Mouse (Mus musculus) adrenal gland, adult 2 months (tissue): ENCODE measurements around the gene Kdf1. TPM values are rescaled to one million over a fixed set of nuclear protein-coding genes. Genes with fewer than 3 reads are reported as not detected.

ENCODE experiments used
- DNase-seq: peaks from one replicate; pipeline ENCODE4 v3.0.0; 2021
- microRNA-seq, 2 experiments: library from miRNA; unstranded; fragments of <30 nt; microRNA quantifications; one replicate each; pipeline ENCODE4 v1.2.0; 2021
- polyA plus RNA-seq: library from polyadenylated mRNA; depleted of rRNA; stranded (reverse); fragments of >200 nt; gene quantifications from 2 replicates; pipeline ENCODE4 v1.2.3, GENCODE M21; 2012; rRNA removed
- total RNA-seq, 2 experiments: library from RNA; stranded (reverse); gene quantifications; 2 replicates each; pipeline ENCODE4 v1.2.3; 2021

The Kdf1 gene
- total and polyA plus RNA-seq, 3 experiments, result 1.8 to 4.4 (median 2.1) TPM

GRCm38 (mm10) chr4:133553448-133554330 lies 34.9 kb downstream of the Kdf1 start:
- DNase-seq, result peak; percentile 69

- DNase-seq, result peak; percentile 49
Measured at GRCm38 (mm10) chr4:133557041-133557717, 38.4 kb downstream of the Kdf1 start.

- no peak for DNase-seq
Measured at GRCm38 (mm10) chr4:133559846-133560245, 41.1 kb downstream of the Kdf1 start.

GRCm38 (mm10) chr4:133561622-133562021 lies 42.9 kb downstream of the Kdf1 start:
- no peak for DNase-seq

GRCm38 (mm10) chr4:133563123-133563571 lies 44.4 kb downstream of the Kdf1 start:
- DNase-seq, result peak; percentile 93

- no peak for DNase-seq
Measured at GRCm38 (mm10) chr4:133567251-133567650, 48.5 kb downstream of the Kdf1 start.

- no peak for DNase-seq
Measured at GRCm38 (mm10) chr4:133569291-133570065, 50.7 kb downstream of the Kdf1 start.

GRCm38 (mm10) chr4:133570066-133570466 lies 51.3 kb downstream of the Kdf1 start:
- DNase-seq, result peak; percentile 82

- peak; percentile 93 for DNase-seq
Measured at GRCm38 (mm10) chr4:133574070-133574842, 55.5 kb downstream of the Kdf1 start, which contains the start of gene Gpatch3. TSS of gene Gpatch3 (plus strand) at chr4:133574745.

- no peak for DNase-seq
Measured at GRCm38 (mm10) chr4:133574843-133575202, 56.1 kb downstream of the Kdf1 start.

GRCm38 (mm10) chr4:133577983-133578382 lies 59.2 kb downstream of the Kdf1 start:
- DNase-seq, result no peak

Small RNAs within 50 kb of the gene (microRNA-seq; reads per million reads assigned to microRNA genes)
- 0 reads per million in 2 experiments for gene Gm23158

Other genes starting within 250 kb of the Kdf1 start
- 10 to 100 TPM; 59.7 to 78.2 TPM for gene Tmem222, start 241.2 kb upstream of the Kdf1 start, total RNA-seq
- 123 and 125 TPM in 2 replicates for gene Tmem222, start 241.2 kb upstream of the Kdf1 start, polyA plus RNA-seq
- gene Wdtc1, start 165.5 kb upstream of the Kdf1 start, total RNA-seq, result 10 to 100 TPM; 56.3 to 56.9 TPM
- 75.2 and 83.0 TPM in 2 replicates for gene Wdtc1, start 165.5 kb upstream of the Kdf1 start, polyA plus RNA-seq
- 10 to 100 TPM; 57.8 to 69.0 TPM for gene Slc9a1, start 149.3 kb upstream of the Kdf1 start, total RNA-seq
- gene Slc9a1, start 149.3 kb upstream of the Kdf1 start, polyA plus RNA-seq, result 104 and 127 TPM in 2 replicates
- 10 to 100 TPM in 1 of 2 experiments, 1 to 10 TPM in 1; 1.7 to 14.7 TPM for gene Tent5b, start 38.8 kb upstream of the Kdf1 start, total RNA-seq
- gene Tent5b, start 38.8 kb upstream of the Kdf1 start, polyA plus RNA-seq, result 3.0 and 7.2 TPM in 2 replicates
- 1 to 10 TPM; 4.4 to 7.5 TPM for gene Trnp1, start 20.4 kb upstream of the Kdf1 start, total RNA-seq
- gene Trnp1, start 20.4 kb upstream of the Kdf1 start, polyA plus RNA-seq, result 7.4 and 11.4 TPM in 2 replicates
- 100 to 1,000 TPM; 157 to 176 TPM for gene Nudc, start 27.0 kb downstream of the Kdf1 start, total RNA-seq
- 49.9 and 57.3 TPM in 2 replicates for gene Nudc, start 27.0 kb downstream of the Kdf1 start, polyA plus RNA-seq
- 10 to 100 TPM; 39.9 to 65.5 TPM for gene Nr0b2, start 34.4 kb downstream of the Kdf1 start, total RNA-seq
- gene Nr0b2, start 34.4 kb downstream of the Kdf1 start, polyA plus RNA-seq, result 251 and 295 TPM in 2 replicates
- gene Gpatch3, start 55.8 kb downstream of the Kdf1 start, total RNA-seq, result 1 to 10 TPM; 6.0 to 7.5 TPM
- gene Gpatch3, start 55.8 kb downstream of the Kdf1 start, polyA plus RNA-seq, result 8.5 and 13.1 TPM in 2 replicates
- 10 to 100 TPM; 16.5 to 18.5 TPM for gene Gpn2, start 65.4 kb downstream of the Kdf1 start, total RNA-seq
- 63.3 and 82.5 TPM in 2 replicates for gene Gpn2, start 65.4 kb downstream of the Kdf1 start, polyA plus RNA-seq
- 1 to 10 TPM; 1.4 to 1.8 TPM for gene Sfn, start 83.2 kb downstream of the Kdf1 start, total RNA-seq
- gene Sfn, start 83.2 kb downstream of the Kdf1 start, polyA plus RNA-seq, result 2.1 and 3.0 TPM in 2 replicates
- 10 to 100 TPM; 18.4 to 24.8 TPM for gene Zdhhc18, start 131.2 kb downstream of the Kdf1 start, total RNA-seq
- gene Zdhhc18, start 131.2 kb downstream of the Kdf1 start, polyA plus RNA-seq, result 31.0 and 32.9 TPM in 2 replicates
- 10 to 100 TPM; 13.0 to 19.7 TPM for gene Pigv, start 153.7 kb downstream of the Kdf1 start, total RNA-seq
- gene Pigv, start 153.7 kb downstream of the Kdf1 start, polyA plus RNA-seq, result 13.4 and 14.0 TPM in 2 replicates
- gene Arid1a, start 237.8 kb downstream of the Kdf1 start, total RNA-seq, result 10 to 100 TPM; 45.9 to 48.6 TPM
- 69.7 and 74.0 TPM in 2 replicates for gene Arid1a, start 237.8 kb downstream of the Kdf1 start, polyA plus RNA-seq